In the genomic region with DNA sequence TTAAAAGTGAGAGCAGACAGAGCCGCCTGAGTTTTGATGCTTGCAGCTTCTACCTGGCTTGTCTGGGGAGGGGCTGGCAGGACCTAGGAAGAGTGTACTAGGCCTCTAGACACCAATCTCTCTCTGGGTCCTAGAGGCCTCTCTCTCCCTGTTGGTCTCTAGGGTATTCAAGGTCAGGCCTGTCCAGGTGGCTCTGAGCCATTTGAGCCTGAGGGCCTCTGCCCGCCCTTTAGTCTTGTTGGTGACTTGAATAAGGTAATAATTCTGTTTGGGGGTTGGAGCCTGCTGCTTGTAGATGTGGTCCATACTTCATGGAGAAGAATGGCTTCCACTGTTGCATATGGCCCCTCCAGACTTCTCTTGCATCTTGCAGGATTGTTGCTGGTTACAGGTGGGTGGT, we compare ENCODE assay signal across 21 mouse cellular contexts.
DNase-seq lines count a peak whose midpoint lies in the region; ATAC-seq and TF ChIP-seq lines count a peak whose summit lies in the region.
"Had no signal": no experiment of that assay in that cellular context is flagged by ENCODE, and none has a peak within 500 bp of the region (broad histone marks: within the 10 kb centered on the region; RNA-seq: fewer than 3 reads in every experiment).

No protein-coding gene starts in this region.

- H3K4me2 ChIP-seq in heart, embryonic 11.5 days = no peak overlapping the region
- no peak overlapping the region for H3K4me2 ChIP-seq in limb, embryonic 13.5 days (replicated peaks)

- 0 out of 2 replicates have a peak overlapping the region, but pooled peaks have one; percentile 12 for H3K27ac ChIP-seq in heart, embryonic 10.5 days
- no peak overlapping the region for H3K27ac ChIP-seq in heart, embryonic 11.5 days (ENCODE audit: low read depth, low read length)
- 0 out of 2 replicates have a peak overlapping the region, but pooled peaks have one; percentile 5 for H3K27ac ChIP-seq in layer of hippocampus, adult 2 months
- 0 out of 2 replicates have a peak overlapping the region, but pooled peaks have one; percentile 1 for H3K27ac ChIP-seq in limb, embryonic 13.5 days
- H3K27ac ChIP-seq: left cerebral cortex, adult 2 months had no signal

- ATAC-seq in heart, embryonic 11.5 days (replicated peaks; ENCODE audit: insufficient number of reproducible peaks, low FRiP score, low TSS enrichment) = no peak
- no peak for ATAC-seq in limb, embryonic 13.5 days (ENCODE audit: low FRiP score, low read depth)

- no peak overlapping the region for H3K4me3 ChIP-seq in heart, embryonic 10.5 days
- H3K4me3 ChIP-seq in heart, embryonic 11.5 days (ENCODE audit: low read depth, low read length) = no peak overlapping the region
- H3K4me3 ChIP-seq in layer of hippocampus, adult 2 months = no peak overlapping the region
- peak overlapping the region; percentile 26 for H3K4me3 ChIP-seq in E14TG2a.4 (replicated peaks; ENCODE audit: low read length)
- no peak overlapping the region for H3K4me3 ChIP-seq in limb, embryonic 13.5 days
- H3K4me3 ChIP-seq: left cerebral cortex, adult 2 months had no signal

- 82% methylated on average over 2 of the region's 2 CpGs for WGBS in heart, embryonic 10.5 days
- 93% methylated on average over 2 of the region's 2 CpGs for WGBS in heart, embryonic 11.5 days (ENCODE audit: insufficient replicate concordance)
- WGBS in limb, embryonic 13.5 days = 96% methylated on average over 2 of the region's 2 CpGs

- H3K36me3 ChIP-seq in heart, embryonic 10.5 days = 0 out of 2 replicates have a peak, but pooled peaks cover 2% of the 10 kb centered on the region
- no peaks in the 10 kb centered on the region for H3K36me3 ChIP-seq in heart, embryonic 11.5 days (ENCODE audit: control insufficient read depth, insufficient read depth, low read length)
- no peaks in the 10 kb centered on the region for H3K36me3 ChIP-seq in E14TG2a.4 (ENCODE audit: insufficient read depth, low read length)
- H3K36me3 ChIP-seq in limb, embryonic 13.5 days = no peaks in the 10 kb centered on the region

- H3K9me3 ChIP-seq in heart, embryonic 10.5 days = no peaks in the 10 kb centered on the region
- no peaks in the 10 kb centered on the region for H3K9me3 ChIP-seq in heart, embryonic 11.5 days (replicated peaks; ENCODE audit: control insufficient read depth, low read length)
- H3K9me3 ChIP-seq in E14TG2a.4 (ENCODE audit: low read length) = no peaks in the 10 kb centered on the region
- no peaks in the 10 kb centered on the region for H3K9me3 ChIP-seq in limb, embryonic 13.5 days

- no peak for TF ChIP-seq CTCF in layer of hippocampus, adult 2 months (conservative IDR thresholded peaks at IDR 0.05)
- TF ChIP-seq CTCF in E14TG2a.4 (conservative IDR thresholded peaks at IDR 0.05; ENCODE audit: low read length) = no peak

- DNase-seq in heart, embryonic 10.5 days (ENCODE audit: low spot score) = no peak
- DNase-seq in layer of hippocampus, adult 2 months (ENCODE audit: low spot score in 2 of 2) = no peak
- no peak for DNase-seq in layer of hippocampus, postnatal 10 days (ENCODE audit: low spot score in 2 of 2)
- no peak for DNase-seq in testis, postnatal 10 days (ENCODE audit: low spot score)
- DNase-seq: adrenal gland, postnatal 36 days; B cell, adult 2 months; cerebellum, adult 18-20 months; cerebellum, postnatal 25 days; embryo, embryonic 11 days; gastrocnemius, postnatal 36 days; heart, postnatal 14 days; kidney, adult 18-20 months; kidney, postnatal 10 days; lung, postnatal 14 days; right cerebral cortex, postnatal 14 days; spleen, adult 18-20 months; thymus, adult 2 months had no signal

- no peak overlapping the region for H3K9ac ChIP-seq in heart, embryonic 11.5 days (ENCODE audit: low read depth, low read length)
- H3K9ac ChIP-seq in limb, embryonic 13.5 days = no peak overlapping the region

- peaks cover 100% of the 10 kb centered on the region for H3K4me1 ChIP-seq in heart, embryonic 10.5 days
- H3K4me1 ChIP-seq in heart, embryonic 11.5 days (ENCODE audit: control insufficient read depth, insufficient read depth, low read length) = peaks cover 88% of the 10 kb centered on the region
- peaks cover 97% of the 10 kb centered on the region for H3K4me1 ChIP-seq in E14TG2a.4 (replicated peaks; ENCODE audit: low read depth, low read length)
- peaks cover 88% of the 10 kb centered on the region for H3K4me1 ChIP-seq in limb, embryonic 13.5 days

- H3K27me3 ChIP-seq in heart, embryonic 10.5 days (ENCODE audit: insufficient read depth, poor library complexity, severe bottlenecking) = no peaks in the 10 kb centered on the region
- no peaks in the 10 kb centered on the region for H3K27me3 ChIP-seq in heart, embryonic 11.5 days (ENCODE audit: control insufficient read depth, insufficient read depth, low read length)
- no peaks in the 10 kb centered on the region for H3K27me3 ChIP-seq in E14TG2a.4 (ENCODE audit: insufficient read depth, low read length)
- H3K27me3 ChIP-seq in limb, embryonic 13.5 days = peaks cover 8% of the 10 kb centered on the region
